In the genomic region with DNA sequence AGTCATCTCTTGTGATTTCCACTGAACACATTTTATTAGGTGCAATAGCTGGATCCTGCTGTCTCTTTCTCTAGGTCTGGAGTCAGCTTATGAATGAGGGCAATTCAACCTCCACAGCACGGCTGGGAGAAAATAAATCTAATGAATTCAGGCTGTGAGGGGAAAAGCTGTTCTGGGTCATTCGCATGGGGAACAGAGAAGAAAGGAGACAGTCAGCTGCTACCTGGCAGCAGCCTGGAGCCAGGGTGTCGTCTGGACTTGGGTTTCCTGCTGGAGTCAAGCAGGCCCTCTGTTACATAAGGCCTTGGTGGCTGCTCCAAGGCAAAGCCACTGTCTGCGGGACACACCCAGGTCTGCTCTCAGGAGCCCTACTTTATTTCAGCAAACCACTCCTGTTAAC, we compare ENCODE assay signal across 9 mouse cellular contexts.
DNase-seq lines count a peak whose midpoint lies in the region; ATAC-seq and TF ChIP-seq lines count a peak whose summit lies in the region.
"Had no signal": no experiment of that assay in that cellular context is flagged by ENCODE, and none has a peak within 500 bp of the region (broad histone marks: within the 10 kb centered on the region; RNA-seq: fewer than 3 reads in every experiment).

No protein-coding gene starts in this region.

- no peak for TF ChIP-seq CTCF in intestine, postnatal 0 days (IDR thresholded peaks at IDR 0.05; ENCODE audit: low read depth)

- no peak overlapping the region for H3K4me2 ChIP-seq in intestine, embryonic 14.5 days (ENCODE audit: low read length)
- no peak overlapping the region for H3K4me2 ChIP-seq in intestine, postnatal 0 days (replicated peaks; ENCODE audit: low read depth)
- H3K4me2 ChIP-seq in limb, embryonic 14.5 days (replicated peaks; ENCODE audit: low read depth, low read length, severe bottlenecking): no peak overlapping the region
- H3K4me2 ChIP-seq: midbrain, embryonic 12.5 days had no signal

- TF ChIP-seq POLR2A in limb, embryonic 14.5 days (IDR thresholded peaks at IDR 0.05; ENCODE audit: borderline replicate concordance, extremely low read depth, insufficient read depth, insufficient read length): no peak

- ATAC-seq in intestine, embryonic 14.5 days (replicated peaks; ENCODE audit: low FRiP score, low TSS enrichment, low read depth): 0 out of 2 replicates have a peak, but pooled peaks have one; percentile 15
- no peak for ATAC-seq in intestine, postnatal 0 days
- peak; percentile 88 for ATAC-seq in limb, embryonic 14.5 days (ENCODE audit: low FRiP score, low read depth)
- ATAC-seq in monocyte, adult 5-6 weeks (replicated peaks; ENCODE audit: insufficient number of reproducible peaks, low FRiP score, low TSS enrichment, poor library complexity, severe bottlenecking): no peak

- H3K9ac ChIP-seq in intestine, embryonic 14.5 days (ENCODE audit: low read length): no peak overlapping the region
- H3K9ac ChIP-seq in intestine, postnatal 0 days (ENCODE audit: low read depth, low read length): no peak overlapping the region
- H3K9ac ChIP-seq in limb, embryonic 14.5 days (ENCODE audit: low read depth, low read length, severe bottlenecking): no peak overlapping the region
- H3K9ac ChIP-seq: midbrain, embryonic 12.5 days had no signal

- H3K36me3 ChIP-seq in intestine, embryonic 14.5 days (ENCODE audit: control insufficient read depth, insufficient read depth, low read length): no peaks in the 10 kb centered on the region
- no peaks in the 10 kb centered on the region for H3K36me3 ChIP-seq in intestine, postnatal 0 days (ENCODE audit: control insufficient read depth, insufficient read depth)
- H3K36me3 ChIP-seq in limb, embryonic 14.5 days (ENCODE audit: control insufficient read depth, insufficient read depth, low read length): no peaks in the 10 kb centered on the region
- H3K36me3 ChIP-seq: midbrain, embryonic 12.5 days had no signal

- no peaks in the 10 kb centered on the region for H3K27me3 ChIP-seq in intestine, embryonic 14.5 days (replicated peaks; ENCODE audit: control insufficient read depth, insufficient read depth, low read length)
- H3K27me3 ChIP-seq in intestine, postnatal 0 days (replicated peaks; ENCODE audit: control insufficient read depth, insufficient read depth, low read length): no peaks in the 10 kb centered on the region
- H3K27me3 ChIP-seq in limb, embryonic 14.5 days (ENCODE audit: control insufficient read depth, insufficient read depth, low read length): no peaks in the 10 kb centered on the region
- H3K27me3 ChIP-seq: midbrain, embryonic 12.5 days had no signal

- intact Hi-C loops in gastrocnemius, postnatal 14 days (cut with DNase I; ENCODE audit: low total_unique reads): no loop called here

- WGBS in intestine, embryonic 14.5 days: 39% methylated on average over 4 of the region's 4 CpGs
- 49% methylated on average over 4 of the region's 4 CpGs for WGBS in intestine, postnatal 0 days
- 15% methylated on average over 4 of the region's 4 CpGs for WGBS in limb, embryonic 14.5 days

- no peak overlapping the region for H3K27ac ChIP-seq in intestine, embryonic 14.5 days (ENCODE audit: low read depth)
- H3K27ac ChIP-seq in intestine, postnatal 0 days (ENCODE audit: low read depth, low read length): no peak overlapping the region
- peak overlapping the region; percentile 79 for H3K27ac ChIP-seq in limb, embryonic 14.5 days (replicated peaks; ENCODE audit: low read depth, low read length)
- H3K27ac ChIP-seq: midbrain, embryonic 12.5 days had no signal

- no peak for DNase-seq in intestine, embryonic 14.5 days (ENCODE audit: low spot score)
- peak; percentile 4 for DNase-seq in cerebellum, adult 8-10 months
- peak; percentile 9 for DNase-seq in gastrocnemius, postnatal 14 days
- peak; percentile 67 for DNase-seq in limb, embryonic 14.5 days (ENCODE audit: low spot score)
- no peak for DNase-seq in spleen, postnatal 14 days (ENCODE audit: low spot score in 2 of 2)
- no peak for DNase-seq in thymus, postnatal 10 days (ENCODE audit: low spot score in 2 of 2)

- H3K4me1 ChIP-seq in intestine, embryonic 14.5 days (replicated peaks; ENCODE audit: control insufficient read depth, insufficient read depth, low read length): peaks cover 3% of the 10 kb centered on the region; the same call in 1 of the 2 replicates
- no peaks in the 10 kb centered on the region for H3K4me1 ChIP-seq in intestine, postnatal 0 days (replicated peaks; ENCODE audit: control insufficient read depth, insufficient read depth, low read length)
- peaks cover 23% of the 10 kb centered on the region for H3K4me1 ChIP-seq in limb, embryonic 14.5 days (ENCODE audit: control insufficient read depth, insufficient read depth, low read length)
- H3K4me1 ChIP-seq: midbrain, embryonic 12.5 days had no signal

- H3K9me3 ChIP-seq in intestine, embryonic 14.5 days (ENCODE audit: control insufficient read depth, low read length): no peaks in the 10 kb centered on the region
- H3K9me3 ChIP-seq in intestine, postnatal 0 days (ENCODE audit: control insufficient read depth): no peaks in the 10 kb centered on the region
- no peaks in the 10 kb centered on the region for H3K9me3 ChIP-seq in limb, embryonic 14.5 days (ENCODE audit: control insufficient read depth, low read length)
- H3K9me3 ChIP-seq: midbrain, embryonic 12.5 days had no signal

- H3K4me3 ChIP-seq in intestine, embryonic 14.5 days (ENCODE audit: low read depth, low read length): no peak overlapping the region
- H3K4me3 ChIP-seq in intestine, postnatal 0 days (ENCODE audit: low read depth, low read length): no peak overlapping the region
- no peak overlapping the region for H3K4me3 ChIP-seq in limb, embryonic 14.5 days (replicated peaks; ENCODE audit: low read length)
- H3K4me3 ChIP-seq: midbrain, embryonic 12.5 days had no signal

Comparison
In these comparisons a context has a peak if more than half of its experiments do, and no peak if none do; other contexts are left out.
1. ATAC-seq: peak in intestine, embryonic 14.5 days (single experiment) and limb, embryonic 14.5 days (single experiment); none in intestine, postnatal 0 days (single experiment) and monocyte, adult 5-6 weeks (single experiment).
2. DNase-seq: peak in cerebellum, adult 8-10 months (single experiment), gastrocnemius, postnatal 14 days (single experiment) and limb, embryonic 14.5 days (single experiment); none in intestine, embryonic 14.5 days (single experiment), spleen, postnatal 14 days (0 of 2) and thymus, postnatal 10 days (0 of 2).